Mouse (Mus musculus) olfactory bulb, adult 2 months (tissue): Measurements from ENCODE around the gene Lamc1.

Experiments
- CTCF ChIP-seq: fragments of 200-500 bp; IDR thresholded peaks from 2 replicates; pipeline ENCODE4 v1.5.1; 2012; ENCODE audit warnings: low read depth, mild to moderate bottlenecking, low read length, moderate library complexity; ENCODE audit not compliant: insufficient read depth
- POLR2A ChIP-seq: fragments of 200-500 bp; IDR thresholded peaks from 2 replicates; pipeline ENCODE4 v1.6.1; 2012; ENCODE audit warnings: mild to moderate bottlenecking, low read depth, low read length, moderate library complexity; ENCODE audit not compliant: insufficient read depth

GRCm38 (mm10) chr1:153281483-153281882 is 51.1 kb downstream of the Lamc1 start:
- TF ChIP-seq POLR2A (no peak), CTCF (no peak)
